ENCODE assay signal across 8 mouse cellular contexts in genomic region chr10:109684109-109685056, GRCm38 (mm10).
DNase-seq lines count a peak whose midpoint lies in the region; ATAC-seq and TF ChIP-seq lines count a peak whose summit lies in the region.
"Had no signal": no experiment of that assay in that cellular context is flagged by ENCODE, and none has a peak within 500 bp of the region (broad histone marks: within the 10 kb centered on the region; RNA-seq: fewer than 3 reads in every experiment).

No protein-coding gene starts in this region.

- H3K9me3 ChIP-seq in hindbrain, embryonic 16.5 days (ENCODE audit: control insufficient read depth, low read length) = no peaks in the 10 kb centered on the region
- H3K9me3 ChIP-seq in limb, embryonic 12.5 days = no peaks in the 10 kb centered on the region

- H3K9ac ChIP-seq in hindbrain, embryonic 16.5 days (ENCODE audit: low read depth, low read length) = peak overlapping the region; percentile 50
- no peak overlapping the region for H3K9ac ChIP-seq in limb, embryonic 12.5 days (replicated peaks)

- no peak overlapping the region for H3K27ac ChIP-seq in cortical plate, adult 2 months (ENCODE audit: insufficient read depth, low read length)
- H3K27ac ChIP-seq in hindbrain, embryonic 16.5 days (ENCODE audit: low read depth, low read length) = peak overlapping the region; percentile 83
- H3K27ac ChIP-seq in limb, embryonic 12.5 days = no peak overlapping the region

- no peak overlapping the region for H3K4me3 ChIP-seq in cortical plate, adult 2 months (ENCODE audit: insufficient read depth, low read length)
- H3K4me3 ChIP-seq in hindbrain, embryonic 16.5 days (ENCODE audit: low read length) = peak overlapping the region; percentile 30
- no peak overlapping the region for H3K4me3 ChIP-seq in limb, embryonic 12.5 days (replicated peaks)
- H3K4me3 ChIP-seq: erythroblast, embryonic 14.5 days had no signal

- peak; percentile 28 for DNase-seq in adrenal gland, postnatal 25 days
- DNase-seq in gastrocnemius, postnatal 10 days = peak; percentile 50
- DNase-seq in ovary, postnatal 10 days (ENCODE audit: low spot score) = peak; percentile 5
- no peak for DNase-seq in urinary bladder, adult 2 months (ENCODE audit: low spot score)

- H3K36me3 ChIP-seq in hindbrain, embryonic 16.5 days (ENCODE audit: control insufficient read depth, insufficient read depth, low read length) = no peaks in the 10 kb centered on the region
- no peaks in the 10 kb centered on the region for H3K36me3 ChIP-seq in limb, embryonic 12.5 days

- TF ChIP-seq CTCF in cortical plate, adult 2 months (IDR thresholded peaks at IDR 0.05; ENCODE audit: extremely low read depth, insufficient read depth, low read length) = peak; percentile 37

- peak overlapping the region; percentile 62 for H3K4me2 ChIP-seq in hindbrain, embryonic 16.5 days (ENCODE audit: low read length)
- peak overlapping the region; percentile 36 for H3K4me2 ChIP-seq in limb, embryonic 12.5 days

- H3K4me1 ChIP-seq in cortical plate, adult 2 months (ENCODE audit: control insufficient read depth, insufficient read depth, low read length) = peaks cover 2% of the 10 kb centered on the region; the same call in 1 of the 2 replicates
- H3K4me1 ChIP-seq in hindbrain, embryonic 16.5 days (ENCODE audit: control insufficient read depth, insufficient read depth, low read depth, low read length) = peaks cover 8% of the 10 kb centered on the region
- H3K4me1 ChIP-seq in limb, embryonic 12.5 days (replicated peaks) = 0 out of 2 replicates have a peak, but pooled peaks cover 6% of the 10 kb centered on the region

- ATAC-seq in hindbrain, embryonic 16.5 days = peak; percentile 97
- peak; percentile 90 for ATAC-seq in limb, embryonic 12.5 days (ENCODE audit: insufficient number of reproducible peaks, insufficient read depth, low FRiP score, low TSS enrichment, low read depth)

- TF ChIP-seq POLR2A in cortical plate, adult 2 months (IDR thresholded peaks at IDR 0.05; ENCODE audit: extremely low read depth, insufficient read depth, low read length) = peak; percentile 20; the same call in 1 of the 2 replicates

- 9% methylated on average over 27 of the region's 27 CpGs for WGBS in hindbrain, embryonic 16.5 days
- WGBS in limb, embryonic 12.5 days = 52% methylated on average over 27 of the region's 27 CpGs

- no peaks in the 10 kb centered on the region for H3K27me3 ChIP-seq in hindbrain, embryonic 16.5 days (replicated peaks; ENCODE audit: control insufficient read depth, insufficient read depth, low read length)
- no peaks in the 10 kb centered on the region for H3K27me3 ChIP-seq in limb, embryonic 12.5 days
